Mouse (Mus musculus) bone marrow, adult 2 months (tissue): ENCODE results near the gene Fras1. TPM values are rescaled to one million over a fixed set of nuclear protein-coding genes. Genes with fewer than 3 reads are reported as not detected.

Experiments
- H3K27ac ChIP-seq: fragments of 200-500 bp; 2 replicates; pipeline ENCODE4 v1.5.1; 2012; ENCODE audit warnings: low read depth, mild to moderate bottlenecking, control low read depth, inconsistent platforms, low read length; ENCODE audit not compliant: control insufficient read depth, poor library complexity, insufficient read depth
- H3K4me1 ChIP-seq: fragments of 200-500 bp; 2 replicates; pipeline ENCODE4 v1.6.1; 2011; ENCODE audit warnings: low read length; ENCODE audit not compliant: control insufficient read depth, insufficient read depth
- H3K4me3 ChIP-seq: fragments of 200-500 bp; replicated peaks from 2 replicates; pipeline ENCODE3; 2011; ENCODE audit warnings: mild to moderate bottlenecking, low read depth, low read length, control low read depth; ENCODE audit not compliant: control insufficient read depth
- CTCF ChIP-seq: fragments of 200-500 bp; IDR thresholded peaks from 2 replicates; pipeline ENCODE4 v1.5.1; 2011; ENCODE audit warnings: low read length, control low read depth; ENCODE audit not compliant: control insufficient read depth, insufficient read depth
- POLR2A ChIP-seq: fragments of 200-500 bp; IDR thresholded peaks from 2 replicates; pipeline ENCODE4 v1.6.1; 2011; ENCODE audit warnings: low read depth, mild to moderate bottlenecking, control low read depth, low read length, borderline replicate concordance; ENCODE audit not compliant: control insufficient read depth
- WGBS: fragments of 180-500 bp; shearing (Covaris S2); methylation state at CpG from one replicate; pipeline ENCODE4 v1.1.7; 2018; 5-methylcytosine and 5-hydroxymethylcytosine counted together
- polyA plus RNA-seq: library from polyadenylated mRNA; stranded (reverse); fragments of >200 nt; gene quantifications from 2 replicates; pipeline ENCODE4 v1.2.4, GENCODE M21; 2011; ENCODE audit warnings: low replicate concordance; ENCODE audit not compliant: missing spikeins, insufficient read depth, insufficient read length

The Fras1 gene
- polyA plus RNA-seq, 1 experiment = not detected

DNA sequence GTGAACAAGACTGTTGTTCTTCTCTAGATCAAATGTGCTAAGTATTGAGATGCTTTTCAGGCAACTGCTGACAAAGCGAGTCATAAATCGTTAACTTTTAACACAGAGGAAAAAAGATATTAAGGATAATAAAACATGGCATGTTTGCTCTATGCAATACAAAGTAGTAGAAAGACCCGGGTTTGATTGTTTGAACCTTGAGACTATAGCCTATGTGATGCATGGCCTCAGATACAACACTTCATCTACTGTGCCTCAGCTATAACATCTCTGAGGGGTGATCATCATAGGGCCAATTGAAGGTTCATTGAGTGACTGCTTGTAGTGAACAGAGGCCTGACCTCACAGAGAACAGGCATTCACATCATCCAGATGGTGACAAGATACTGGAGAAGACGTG lies 17.3 kb downstream of the Fras1 start:
- Histone ChIP-seq H3K27ac (no peak overlapping the region), H3K4me1 (no peaks in the 10 kb centered on the region), H3K4me3 (no peak overlapping the region)
- WGBS = 83% methylated on average over 4 of the region's 4 CpGs
- TF ChIP-seq CTCF = no peak
- no peak for TF ChIP-seq POLR2A

DNA sequence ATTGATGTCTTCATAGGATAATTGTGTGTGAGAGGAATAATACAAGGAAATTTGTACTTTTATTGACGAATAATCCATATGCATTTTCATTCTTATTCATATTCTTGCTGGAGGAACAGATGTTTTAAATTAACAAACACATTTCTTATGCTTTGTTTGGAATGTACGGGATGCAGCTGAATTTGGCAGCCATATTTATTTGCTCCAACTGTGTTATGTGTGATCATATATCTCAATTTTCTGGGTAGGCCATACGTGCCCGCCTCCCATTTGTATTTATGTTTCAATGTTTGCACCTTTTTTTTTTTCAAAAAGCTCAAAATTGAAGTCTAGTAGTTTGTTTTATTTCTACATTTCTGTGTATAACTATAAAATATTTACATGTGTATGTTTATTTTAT lies 21.2 kb downstream of the Fras1 start:
- WGBS = 85% methylated on average over 4 of the region's 4 CpGs
- TF ChIP-seq CTCF (no peak), POLR2A (no peak)
- no peaks in the 10 kb centered on the region for H3K4me1 ChIP-seq
- no peak overlapping the region for H3K27ac ChIP-seq
- H3K4me3 ChIP-seq = no peak overlapping the region

DNA sequence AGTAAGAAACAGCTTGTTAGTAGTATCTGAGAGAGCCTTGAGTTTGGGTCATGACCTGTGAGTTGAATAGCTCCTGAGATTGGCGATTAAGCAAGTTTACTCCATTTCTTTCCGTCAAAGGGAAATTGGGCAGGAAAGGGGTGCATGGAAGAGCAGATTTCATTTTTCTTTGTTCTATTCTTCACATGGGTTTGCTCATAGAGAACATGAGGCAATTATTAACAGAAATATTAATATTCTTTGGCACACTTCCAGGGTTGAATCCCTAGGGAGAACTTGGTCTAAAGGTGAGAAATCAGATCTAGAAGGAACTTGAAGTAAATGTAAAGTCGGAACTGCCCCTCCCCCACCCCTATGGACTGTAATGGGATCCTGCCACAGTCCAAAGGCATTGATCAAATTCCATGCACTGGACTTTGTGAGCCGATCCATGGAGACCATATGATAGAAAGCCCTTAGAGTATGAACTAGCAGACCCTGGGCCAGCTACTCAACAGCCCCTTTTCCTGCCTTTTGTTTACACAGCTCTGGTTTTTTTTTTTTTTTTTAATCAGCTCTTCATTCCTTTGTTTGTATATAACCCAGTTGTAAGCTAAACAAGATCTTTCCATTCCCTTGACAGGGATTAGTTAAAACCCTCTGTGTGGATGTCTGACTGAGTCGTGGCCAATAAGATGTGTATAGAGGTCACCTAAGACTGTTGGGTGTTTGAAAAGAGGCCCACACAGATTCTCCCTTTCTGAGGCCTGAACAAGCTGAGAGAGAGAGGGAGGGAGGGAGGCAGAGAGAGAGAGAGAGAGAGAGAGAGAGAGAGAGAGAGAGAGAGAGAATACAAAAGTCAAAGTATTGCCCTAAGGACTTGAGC lies 22.3 kb downstream of the Fras1 start:
- no peaks in the 10 kb centered on the region for H3K4me1 ChIP-seq
- H3K27ac ChIP-seq = no peak overlapping the region
- TF ChIP-seq POLR2A (no peak), CTCF (no peak)
- H3K4me3 ChIP-seq = no peak overlapping the region
- WGBS = 63% methylated on average over 5 of the region's 5 CpGs

DNA sequence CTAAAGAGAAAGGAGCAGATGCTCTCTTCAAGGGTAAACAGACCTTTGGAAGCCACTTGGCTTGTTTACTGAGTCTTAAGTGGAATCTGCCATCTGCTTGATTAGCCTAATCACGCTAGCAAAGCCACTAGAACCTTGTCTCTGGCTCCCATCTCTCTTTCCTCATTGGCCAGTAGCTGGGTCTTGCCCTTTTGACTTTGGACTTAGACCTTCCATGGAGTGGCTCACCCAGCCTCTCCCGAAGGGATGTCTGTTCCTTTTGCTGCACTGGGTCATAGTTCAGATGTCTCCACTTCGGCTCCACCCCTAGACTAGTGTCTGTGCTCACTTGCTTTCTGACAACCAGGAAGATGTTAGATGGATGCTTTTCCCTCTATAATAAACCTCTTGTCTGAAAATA lies 28.8 kb downstream of the Fras1 start:
- WGBS = 68% methylated on average over 3 of the region's 3 CpGs
- no peak overlapping the region for H3K4me3 ChIP-seq
- no peak for TF ChIP-seq CTCF
- TF ChIP-seq POLR2A = no peak
- H3K27ac ChIP-seq = no peak overlapping the region
- H3K4me1 ChIP-seq = no peaks in the 10 kb centered on the region

DNA sequence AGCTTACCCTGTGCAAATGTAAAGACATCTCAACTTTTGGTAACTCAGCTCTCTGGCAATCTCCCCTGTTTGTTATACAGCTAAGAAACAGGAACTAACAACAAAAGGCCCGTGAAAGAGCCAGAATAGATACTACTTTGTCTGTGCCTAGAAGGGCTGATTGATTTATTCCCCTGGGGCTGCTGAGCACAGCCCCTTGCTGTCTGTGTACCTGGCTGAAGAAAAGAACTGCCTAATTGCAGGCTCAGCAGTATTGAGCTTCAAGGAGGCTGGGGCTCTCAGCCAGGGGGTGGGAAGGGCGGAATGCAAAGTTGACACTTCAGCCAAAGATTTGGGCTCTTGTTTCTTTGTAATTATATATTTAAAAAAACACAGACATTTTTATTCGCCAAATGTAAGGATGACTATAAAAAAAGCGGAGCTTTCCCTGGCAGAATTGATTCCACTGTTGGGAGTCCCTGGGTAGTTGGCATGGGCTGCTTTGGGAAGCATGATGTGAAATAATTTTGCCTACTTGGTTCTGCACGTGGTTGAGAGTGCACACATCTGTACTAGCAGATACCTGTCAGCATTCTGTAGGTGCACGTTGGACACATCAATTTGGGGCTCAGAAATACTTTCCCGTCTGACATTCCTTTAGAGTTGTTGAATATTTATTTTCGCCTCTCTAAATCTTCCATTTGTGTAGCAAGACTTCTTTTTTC lies 31.5 kb downstream of the Fras1 start:
- TF ChIP-seq CTCF (no peak), POLR2A (no peak)
- no peak overlapping the region for H3K27ac ChIP-seq
- H3K4me3 ChIP-seq = no peak overlapping the region
- 71% methylated on average over 8 of the region's 8 CpGs for WGBS
- no peaks in the 10 kb centered on the region for H3K4me1 ChIP-seq

DNA sequence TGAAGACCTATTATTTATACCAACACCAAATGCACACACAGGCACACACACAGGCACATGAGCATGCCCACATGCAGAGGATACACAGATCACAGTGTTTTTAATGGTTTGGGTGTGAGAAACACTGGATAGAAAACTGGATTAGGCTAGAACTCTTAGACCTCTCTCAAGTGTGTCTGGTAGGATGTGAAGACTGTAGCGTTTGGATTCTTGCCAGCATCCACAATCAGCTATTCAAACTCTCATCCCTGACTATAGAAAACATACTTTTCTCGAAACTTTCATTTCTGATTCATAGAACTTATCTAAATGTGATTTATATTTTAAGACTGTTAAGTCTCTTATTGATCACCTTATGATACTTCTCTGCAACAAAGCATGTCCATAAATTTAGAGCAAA lies 34.5 kb downstream of the Fras1 start:
- WGBS = 74% methylated on average over 2 of the region's 2 CpGs
- TF ChIP-seq CTCF = no peak
- TF ChIP-seq POLR2A = no peak
- Histone ChIP-seq H3K4me3 (no peak overlapping the region), H3K27ac (no peak overlapping the region), H3K4me1 (no peaks in the 10 kb centered on the region)

DNA sequence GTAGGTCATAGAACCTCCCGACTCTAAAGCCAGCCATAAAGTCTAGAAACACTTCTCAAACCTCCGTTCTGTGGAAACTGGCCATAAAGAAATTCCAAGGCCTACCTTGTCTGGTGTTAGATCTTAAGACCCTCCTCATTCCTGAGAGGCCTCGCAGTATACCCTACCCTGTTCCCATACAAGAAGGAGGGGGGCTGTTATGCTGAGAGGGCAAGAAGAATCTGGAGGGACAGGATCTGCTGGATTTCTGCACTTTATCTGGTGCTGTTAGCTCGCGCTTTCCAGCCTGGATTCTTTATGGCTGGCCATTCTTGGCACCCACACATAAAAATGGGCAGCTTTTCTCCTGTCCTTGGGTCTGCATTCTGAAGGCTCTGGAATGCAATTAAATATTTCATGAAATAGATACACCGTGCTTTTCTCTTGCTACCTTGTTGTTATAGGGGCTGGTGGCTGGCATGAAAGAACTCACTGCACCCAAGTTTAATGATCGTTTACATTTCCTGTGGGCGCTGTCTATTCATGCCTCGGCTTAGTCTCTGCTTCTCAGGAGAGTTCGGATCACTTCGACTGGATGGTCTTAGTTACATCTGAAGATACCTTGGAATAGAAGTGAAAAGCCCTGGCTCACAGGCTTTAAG lies 39.1 kb downstream of the Fras1 start:
- H3K4me1 ChIP-seq = no peaks in the 10 kb centered on the region
- no peak overlapping the region for H3K27ac ChIP-seq
- TF ChIP-seq POLR2A (no peak), CTCF (no peak)
- no peak overlapping the region for H3K4me3 ChIP-seq
- 74% methylated on average over 11 of the region's 11 CpGs for WGBS

DNA sequence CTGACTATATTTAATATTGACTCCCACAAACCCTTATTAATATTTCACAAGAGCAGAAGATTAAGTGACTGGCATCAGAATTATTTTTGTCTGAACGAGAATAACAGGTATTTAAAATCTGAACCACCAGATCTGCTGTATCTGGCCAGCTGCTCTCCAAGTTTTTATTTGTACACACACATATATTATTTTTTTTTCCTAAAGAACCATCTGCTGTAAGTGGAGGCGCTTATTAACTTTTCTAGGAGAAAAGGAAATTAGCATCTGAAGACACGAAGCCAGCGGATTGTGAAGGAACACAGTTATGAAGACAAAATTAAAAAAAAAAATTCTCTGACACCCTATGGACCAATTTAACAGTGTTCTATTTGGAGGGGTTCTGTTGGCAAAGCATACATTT lies 43.4 kb downstream of the Fras1 start:
- TF ChIP-seq POLR2A (no peak), CTCF (no peak)
- 79% methylated on average over 4 of the region's 4 CpGs for WGBS

More for the DNA sequence above, 43.4 kb downstream of the Fras1 start:
- H3K4me1 ChIP-seq = no peaks in the 10 kb centered on the region
- no peak overlapping the region for H3K4me3 ChIP-seq
- no peak overlapping the region for H3K27ac ChIP-seq
